Mouse (Mus musculus): ENCODE results near the gene Gm14862.

The Gm14862 gene

GRCm38 (mm10) chrX:9222412-9223221, 34.1 kb downstream of the Gm14862 start:
- DNase-seq (ENCODE audit: low spot score), result no peak

- no peak for DNase-seq (ENCODE audit: low spot score)
Measured at GRCm38 (mm10) chrX:9221736-9222135, 35.0 kb downstream of the Gm14862 start.

DNA sequence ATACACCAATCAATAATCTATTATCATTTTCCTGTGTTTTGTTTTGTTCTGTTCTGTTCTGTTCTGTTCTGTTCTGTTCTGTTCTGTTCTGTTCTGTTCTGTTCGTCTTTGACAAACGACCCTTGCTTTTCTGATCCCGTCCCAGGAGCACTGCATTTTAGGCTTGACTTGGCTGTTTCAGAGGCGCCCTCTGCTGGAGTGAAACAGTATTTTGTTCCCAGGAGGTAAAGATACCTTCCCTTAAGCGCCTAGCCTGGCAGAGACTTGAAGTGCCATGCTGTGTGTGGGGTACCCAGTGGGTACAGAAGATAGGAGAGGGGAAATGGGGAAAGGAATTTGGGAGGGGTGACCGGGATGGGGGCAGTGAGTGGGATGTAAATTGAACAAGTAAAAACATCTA, 35.5 kb downstream of the Gm14862 start:
- DNase-seq (ENCODE audit: low spot score), result no peak

- no peak for DNase-seq (ENCODE audit: low spot score)
Measured at GRCm38 (mm10) chrX:9219570-9219969, 37.1 kb downstream of the Gm14862 start.

DNA sequence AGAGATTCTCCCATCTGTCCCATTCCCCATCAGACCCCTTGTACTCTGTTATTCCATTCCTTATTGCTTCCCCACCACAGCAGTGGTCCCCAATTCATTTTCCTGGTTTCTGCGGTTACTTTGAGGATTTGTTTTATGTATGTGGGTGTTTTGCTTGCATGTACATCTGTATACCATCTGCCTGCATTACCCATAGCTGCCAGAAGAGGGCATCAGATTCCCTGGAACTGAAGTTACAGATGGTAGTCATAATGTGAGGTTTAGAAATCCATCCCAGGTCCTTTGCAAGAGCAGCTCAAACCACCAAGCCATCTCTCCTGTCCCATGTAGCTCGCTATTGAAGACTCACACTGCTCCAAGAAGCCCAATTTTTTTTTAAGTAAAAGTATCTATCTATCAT, 40.5 kb downstream of the Gm14862 start:
- no peak for DNase-seq (ENCODE audit: low spot score)

DNA sequence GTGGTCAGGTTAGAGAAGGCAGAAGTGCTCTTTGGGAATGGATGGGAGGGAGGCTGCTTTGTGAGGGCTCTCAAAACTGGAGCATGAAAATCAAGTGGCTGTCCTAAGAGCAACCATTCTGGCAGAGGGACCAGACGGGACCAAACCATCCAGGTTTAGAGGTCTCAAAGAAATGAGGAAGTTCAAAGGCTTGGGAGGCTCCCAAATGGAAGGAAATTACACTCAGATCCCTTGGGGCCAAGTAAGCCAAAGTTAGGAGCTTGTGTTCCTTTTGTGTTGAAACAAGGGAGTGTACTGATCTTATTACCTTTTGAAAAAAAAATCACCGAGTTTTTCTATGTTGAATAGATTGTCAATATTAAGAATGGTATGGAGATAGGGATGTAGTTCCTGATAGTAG, 51.6 kb downstream of the Gm14862 start:
- no peak for DNase-seq (ENCODE audit: low spot score)

- DNase-seq (ENCODE audit: low spot score), result no peak
Measured at GRCm38 (mm10) chrX:9202781-9203405, 53.8 kb downstream of the Gm14862 start.

DNA sequence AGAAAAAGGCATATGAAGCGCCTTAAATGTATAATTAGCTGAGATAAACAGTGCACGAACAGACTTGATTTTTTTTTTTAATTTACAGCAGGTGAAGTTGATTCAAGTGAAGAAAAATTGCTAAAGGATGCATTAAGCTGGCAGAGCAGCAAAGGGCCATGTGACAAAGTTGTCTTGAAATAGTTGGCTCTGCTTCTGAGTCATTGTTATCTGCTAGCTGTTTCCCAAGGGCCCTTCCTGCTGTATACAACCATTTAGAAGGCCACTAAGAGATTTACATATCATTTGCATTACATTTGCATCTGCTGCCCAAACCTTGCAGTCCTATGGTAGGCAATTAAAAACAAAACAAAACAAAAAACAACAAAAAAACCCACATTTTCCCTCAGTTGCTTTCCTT, 54.7 kb downstream of the Gm14862 start:
- no peak for DNase-seq (ENCODE audit: low spot score)

Measured in left cerebral cortex, adult 11 months (tissue).